Mouse (Mus musculus) ES-Bruce4 (cell line): ENCODE data around the gene Cygb.

ENCODE experiments used
- CTCF ChIP-seq: IDR thresholded peaks from one replicate; pipeline ENCODE4 v1.8.1; 2011; ENCODE audit warnings: low read depth, low read length
- EP300 ChIP-seq: IDR thresholded peaks from 2 replicates; pipeline ENCODE4 v1.6.1; 2011; ENCODE audit warnings: low read depth, low read length; ENCODE audit not compliant: insufficient read depth
- POLR2A ChIP-seq: IDR thresholded peaks from one replicate; pipeline ENCODE4 v1.8.1; 2011; ENCODE audit warnings: low read length; ENCODE audit not compliant: insufficient read depth

DNA sequence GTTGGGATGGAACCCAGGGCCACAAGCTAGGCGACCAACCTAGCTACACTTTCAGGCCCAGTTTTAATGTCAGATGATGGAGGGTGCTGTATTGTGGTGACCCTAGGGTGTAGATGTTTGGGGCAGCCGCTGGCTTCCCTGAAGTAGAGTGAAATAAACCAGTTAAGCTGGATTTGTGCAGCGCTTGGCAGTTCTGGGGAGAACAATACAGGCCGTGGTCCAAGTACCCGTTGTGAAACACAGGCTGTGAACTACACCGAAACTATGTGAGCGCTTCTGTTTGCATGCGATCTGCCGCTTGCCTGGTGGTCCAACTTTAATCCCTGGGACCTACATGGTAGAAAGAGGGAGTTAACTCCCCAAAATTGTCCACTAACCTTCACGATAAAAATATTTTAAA is 21.2 kb downstream of the Cygb start:
- no peak for TF ChIP-seq CTCF
- TF ChIP-seq EP300, result no peak
- no peak for TF ChIP-seq POLR2A
